Mouse (Mus musculus) gastrocnemius, postnatal 25 days (tissue): ENCODE results near the gene Shld2. TPM values are rescaled to one million over a fixed set of nuclear protein-coding genes. Genes with fewer than 3 reads are reported as not detected.
"Not testable (repeated sequence)": the region's sequence is repeated elsewhere in the genome, so short reads cannot be mapped to it uniquely, and the experiment has no call there.

ENCODE experiments used
- DNase-seq: peaks from one replicate; pipeline ENCODE4 v3.0.0; 2022
- total RNA-seq, 2 experiments: library from RNA; stranded (reverse); gene quantifications; 1 replicate in 1 of 2; 2 replicates in 1 of 2; pipeline ENCODE4 v1.2.3; 2021

The Shld2 gene
- total RNA-seq, 2 experiments from 2014 or later, result 8.6 to 9.0 TPM

DNA sequence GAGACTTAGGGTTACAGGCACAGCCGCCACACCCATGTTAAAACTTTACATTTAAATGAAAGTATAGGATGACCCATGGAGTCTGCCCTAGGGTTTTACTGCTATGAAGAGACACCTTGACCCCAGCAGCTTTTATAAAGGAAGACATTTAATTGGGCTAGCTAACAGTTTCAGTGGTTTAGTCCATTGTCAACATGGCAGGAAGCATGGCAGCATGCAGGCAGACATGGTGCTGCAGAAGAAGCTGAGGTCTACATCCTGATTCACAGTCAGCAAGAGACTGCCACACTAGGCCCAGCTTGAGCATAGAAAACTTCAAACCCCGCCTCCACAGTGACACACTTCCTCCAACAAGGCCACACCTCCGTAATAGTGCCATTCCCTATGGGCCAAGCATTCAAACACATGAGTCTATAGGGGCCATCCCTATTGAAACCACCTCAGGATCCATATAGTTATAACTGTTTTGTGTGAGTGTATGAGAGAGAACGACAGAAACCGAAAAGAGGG is 13.3 kb upstream of the Shld2 start:
- DNase-seq, result no peak

DNA sequence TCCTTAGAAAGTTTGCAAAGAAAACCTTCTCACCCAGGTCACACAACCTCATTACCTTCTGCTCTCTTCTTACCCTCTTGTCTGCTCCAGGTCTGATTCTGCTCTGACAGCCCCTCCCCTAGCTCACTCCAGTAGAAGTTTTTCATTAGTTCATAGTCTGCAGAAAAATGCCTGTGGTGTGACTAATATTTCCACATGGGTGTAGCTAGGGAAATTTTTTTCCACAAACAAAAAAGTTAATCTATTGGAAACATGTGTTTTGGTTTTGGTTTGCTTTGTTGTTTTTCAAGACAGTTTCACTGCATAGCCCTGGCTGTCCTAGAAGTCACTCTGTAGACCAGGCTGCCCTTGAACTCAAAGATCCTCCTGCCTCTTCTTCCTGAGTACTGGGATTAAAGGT is 7.8 kb upstream of the Shld2 start:
- DNase-seq, result no peak

DNA sequence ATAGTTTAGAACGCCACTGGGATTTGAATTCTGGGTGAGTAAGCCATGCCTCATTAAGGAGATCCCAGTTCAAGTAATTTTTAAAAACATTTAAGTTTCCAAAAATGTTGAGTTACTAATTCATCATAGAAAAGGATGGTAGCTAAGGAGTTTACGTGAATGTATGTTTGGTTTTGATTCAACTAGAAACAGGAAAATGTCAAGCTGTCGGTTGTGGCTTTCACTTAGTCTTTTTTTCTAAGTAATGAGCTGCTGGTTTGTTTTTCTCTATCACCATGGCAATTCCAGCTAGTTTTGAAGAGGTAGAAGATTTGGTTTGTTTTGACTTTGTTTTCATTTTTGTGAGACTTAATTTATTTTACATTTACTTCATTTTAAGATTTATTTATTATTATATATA is 7.1 kb upstream of the Shld2 start:
- DNase-seq, result no peak

DNA sequence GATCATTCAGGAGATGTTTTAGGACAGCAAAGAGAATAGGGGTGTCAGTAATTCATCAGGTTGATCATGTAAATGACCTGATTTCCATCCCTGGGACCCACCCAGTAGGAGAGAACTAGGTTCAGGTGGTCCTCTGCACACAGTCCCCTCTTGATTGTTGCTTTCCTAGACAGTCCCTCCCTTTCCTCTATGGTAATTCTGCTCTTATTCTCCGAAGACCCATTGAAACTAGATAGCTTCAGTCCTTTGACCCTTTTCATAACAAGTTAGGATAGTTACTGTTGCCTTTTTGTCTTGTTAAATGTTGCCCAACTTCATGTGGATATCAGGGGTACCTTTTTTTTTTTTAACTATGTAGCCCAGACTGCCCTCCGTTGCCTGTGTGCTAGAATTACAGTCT is 6.1 kb upstream of the Shld2 start:
- no peak for DNase-seq

DNA sequence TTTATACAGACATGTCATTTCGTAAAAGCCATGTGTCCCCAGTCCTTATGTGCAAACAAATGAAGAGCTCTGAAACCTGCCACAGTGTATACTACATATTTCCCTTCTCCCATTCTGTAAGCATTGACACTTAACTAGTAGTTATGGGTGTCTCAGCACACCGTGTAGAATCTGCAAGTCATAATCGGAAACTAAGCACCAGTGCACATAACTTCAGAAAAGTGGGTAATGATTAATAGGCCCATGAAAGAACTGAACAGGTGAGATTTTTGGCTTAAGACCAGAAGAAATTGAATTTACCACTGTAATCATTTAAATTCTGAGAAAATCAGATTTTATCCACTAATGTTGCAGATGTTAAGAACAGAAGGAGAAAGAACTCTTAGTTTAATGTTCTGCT is 4.5 kb upstream of the Shld2 start:
- no peak for DNase-seq

DNA sequence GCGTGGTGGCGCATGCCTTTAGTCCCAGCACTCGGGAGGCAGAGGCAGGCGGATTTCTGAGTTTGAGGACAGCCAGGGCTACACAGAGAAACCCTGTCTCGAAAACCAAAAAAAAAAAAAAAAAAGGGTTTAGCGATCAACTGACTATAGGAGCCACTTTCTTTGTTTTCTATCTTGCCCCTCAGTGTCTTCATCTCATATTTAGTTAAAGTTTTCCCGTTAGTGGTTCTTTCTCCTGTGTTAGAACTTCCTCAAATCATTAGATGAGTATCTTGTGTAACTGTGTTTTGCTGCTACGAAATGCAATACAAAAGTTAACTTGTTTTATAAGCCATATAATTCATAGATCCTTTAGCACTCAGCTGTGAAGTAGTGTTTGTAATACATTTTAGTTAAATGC is 4.1 kb upstream of the Shld2 start:
- DNase-seq, result not testable (repeated sequence)

DNA sequence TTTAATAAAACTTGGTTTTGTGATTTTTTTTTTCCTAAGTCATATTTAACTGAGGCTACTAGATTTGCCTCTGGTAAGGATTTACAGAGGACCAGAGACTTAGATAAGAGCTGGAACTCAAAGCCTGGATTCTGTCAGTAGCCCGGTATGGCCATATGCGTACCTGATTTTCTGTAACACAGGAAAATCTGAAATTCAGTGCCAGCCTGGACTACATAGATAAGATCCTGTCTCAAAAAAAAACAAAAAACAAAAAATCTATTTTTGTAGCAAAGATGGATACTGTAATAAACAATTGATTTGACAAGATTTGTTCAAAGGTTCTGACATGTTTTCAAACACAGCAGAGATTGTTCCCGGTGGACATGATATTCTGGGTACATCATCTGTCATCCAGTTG is 3.3 kb upstream of the Shld2 start:
- no peak for DNase-seq

DNA sequence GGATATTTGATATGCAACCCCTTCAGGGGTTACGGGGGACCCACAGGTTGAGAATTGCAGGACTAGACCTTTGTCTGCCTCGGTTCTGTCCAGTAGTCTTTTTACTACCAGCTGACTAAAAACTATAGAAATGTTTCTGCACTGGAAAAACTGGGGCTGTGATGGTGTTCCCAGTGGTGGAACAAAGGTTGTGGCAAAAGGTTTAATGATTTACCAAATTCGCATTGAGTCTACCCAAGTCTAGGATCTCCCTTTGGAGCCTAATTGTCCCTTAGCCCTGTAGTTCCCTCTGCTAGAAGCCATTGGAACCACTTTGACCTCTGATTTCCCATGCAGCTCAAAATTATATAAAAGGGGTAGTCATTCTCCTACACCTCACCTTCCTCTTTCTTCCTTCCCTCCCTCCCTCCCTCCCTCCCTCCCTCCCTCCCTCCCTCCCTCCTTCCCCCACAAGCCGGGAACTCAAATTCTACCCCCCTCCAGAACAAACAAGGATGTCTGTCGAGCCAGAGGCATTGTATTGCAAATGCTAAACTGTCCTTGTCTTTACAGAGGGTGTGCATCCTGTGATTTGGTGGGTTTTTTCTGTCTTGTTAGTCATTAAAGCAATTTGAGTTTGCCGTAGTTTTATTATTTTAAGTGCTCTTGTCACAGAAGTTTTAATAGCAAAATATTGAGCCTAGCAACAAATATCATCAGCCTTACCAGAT is 2.2 kb upstream of the Shld2 start:
- no peak for DNase-seq

DNA sequence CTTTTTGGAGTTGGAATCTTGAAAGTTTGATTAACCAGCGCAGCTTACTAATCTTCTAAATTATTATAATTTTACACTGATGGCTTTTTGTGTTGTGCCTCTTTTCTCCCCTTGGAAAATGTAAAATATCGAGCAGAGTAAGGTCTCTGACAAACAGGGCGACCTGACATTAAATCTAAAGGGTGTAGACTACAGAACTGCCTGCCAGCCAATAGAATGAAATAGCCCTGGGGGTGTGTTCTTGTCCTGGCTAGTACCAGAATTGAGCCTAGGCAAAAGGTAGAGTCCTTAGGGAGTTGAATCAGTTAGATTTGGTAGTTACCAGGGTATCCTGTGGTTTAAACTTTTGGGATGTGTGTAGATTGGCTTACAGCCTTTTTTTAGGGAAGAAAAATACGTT is 1.4 kb upstream of the Shld2 start:
- DNase-seq, result no peak

DNA sequence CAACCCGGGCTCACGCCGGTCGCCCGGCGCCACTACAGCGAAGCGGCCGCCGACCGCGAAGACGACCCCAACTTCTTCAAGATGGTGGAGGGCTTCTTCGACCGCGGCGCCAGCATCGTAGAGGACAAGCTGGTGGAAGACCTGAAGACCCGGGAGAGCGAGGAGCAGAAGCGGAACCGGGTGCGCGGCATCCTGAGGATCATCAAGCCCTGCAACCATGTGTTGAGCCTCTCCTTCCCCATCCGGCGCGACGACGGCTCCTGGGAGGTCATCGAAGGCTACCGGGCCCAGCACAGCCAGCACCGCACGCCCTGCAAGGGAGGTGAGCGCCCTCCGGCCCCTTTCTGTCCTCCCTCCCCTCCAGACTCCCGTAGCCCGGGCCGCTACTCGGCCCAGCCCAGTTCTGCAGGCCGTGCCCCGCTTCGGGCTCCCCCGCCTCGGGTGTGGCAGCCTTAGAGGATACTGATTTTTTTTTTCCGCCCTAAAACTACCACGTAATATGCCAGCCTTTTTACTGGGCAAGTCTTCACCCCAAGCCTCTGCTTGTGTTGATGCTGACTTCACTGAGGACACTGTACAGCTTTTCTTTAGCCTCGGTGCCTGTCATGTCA is 833 bp upstream of the Shld2 start:
- peak; percentile 59 for DNase-seq

DNA sequence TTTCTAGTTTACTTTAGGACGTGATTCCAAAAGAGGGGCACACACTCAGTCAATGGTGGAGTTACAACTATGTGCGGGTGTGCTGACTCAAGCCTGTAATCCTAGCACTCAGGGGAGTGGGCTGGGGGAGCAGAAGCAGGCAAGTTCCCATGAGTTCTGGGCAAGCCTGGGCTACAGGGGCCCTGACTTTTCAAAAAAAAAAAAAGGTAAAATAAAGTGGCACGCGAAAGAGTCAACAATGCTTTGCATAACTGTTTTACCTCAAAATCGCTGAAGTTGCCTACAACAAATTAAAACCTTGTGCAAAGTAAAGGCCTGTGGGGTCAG is 423 bp downstream of the Shld2 start:
- DNase-seq, result no peak

DNA sequence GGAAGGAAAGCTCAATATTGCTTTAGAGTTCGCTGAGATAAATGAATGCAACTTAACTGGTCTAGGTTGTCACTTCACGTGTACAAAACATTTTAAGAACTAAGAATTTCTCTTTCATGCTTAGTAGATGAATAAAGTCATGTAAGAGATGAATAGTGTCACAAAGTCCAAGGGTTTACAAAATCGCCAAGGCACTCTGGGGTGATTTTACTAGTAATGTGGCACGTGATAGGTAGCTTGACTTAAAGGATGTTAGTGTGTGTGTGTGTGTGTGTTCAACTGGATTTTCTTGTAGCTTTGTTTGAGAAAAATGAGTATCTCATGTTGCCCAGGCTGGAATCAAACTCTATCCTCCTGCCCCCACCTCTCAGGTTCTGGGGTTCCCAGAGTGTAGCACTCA is 1.0 kb downstream of the Shld2 start:
- DNase-seq, result no peak

DNA sequence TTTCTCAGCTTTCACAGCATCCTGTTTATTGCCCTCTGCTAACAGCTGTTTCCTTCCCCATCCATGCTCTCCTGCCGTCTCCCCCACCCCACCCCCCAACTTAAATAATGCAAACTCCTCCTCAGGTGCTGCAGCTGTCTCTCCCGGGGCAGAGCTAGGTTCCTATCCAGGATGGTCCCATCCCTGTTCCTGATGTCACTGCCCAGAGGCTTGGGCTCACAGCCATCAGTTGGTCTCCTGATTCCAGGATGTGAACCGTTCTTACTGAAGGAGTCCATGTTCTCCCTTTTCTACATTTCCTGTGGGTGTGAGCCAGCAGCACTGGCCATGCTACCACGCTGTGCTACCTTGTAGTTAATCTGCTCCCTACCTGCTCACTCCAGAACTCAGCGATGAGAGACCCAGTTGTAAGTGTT is 7.0 kb downstream of the Shld2 start:
- DNase-seq, result no peak

DNA sequence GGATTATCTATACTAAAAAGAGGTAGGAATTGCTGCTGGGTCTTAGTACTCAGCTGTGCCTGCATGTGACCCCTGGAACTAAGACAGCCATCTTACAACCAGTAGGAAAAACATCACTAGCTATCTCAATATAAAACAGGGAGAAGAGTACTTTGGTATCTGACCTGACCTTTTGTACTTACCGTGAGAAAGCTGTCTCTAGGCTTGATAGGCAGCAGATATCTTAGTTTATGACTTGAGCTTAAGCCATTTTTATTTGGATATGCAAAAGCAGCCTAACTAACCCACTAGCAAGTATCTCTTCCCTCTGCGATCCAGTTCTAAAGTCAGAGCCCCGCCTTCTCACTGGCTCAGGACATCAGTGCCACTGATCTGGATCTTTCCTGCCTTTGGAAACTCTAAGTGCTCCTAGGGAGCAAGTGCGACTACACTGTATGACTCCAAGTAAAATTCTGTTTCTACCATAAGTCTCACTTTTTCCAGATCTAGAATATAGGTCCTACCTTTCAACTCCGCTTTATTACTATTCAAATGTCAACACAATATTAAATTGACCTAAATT is 7.5 kb downstream of the Shld2 start:
- no peak for DNase-seq

DNA sequence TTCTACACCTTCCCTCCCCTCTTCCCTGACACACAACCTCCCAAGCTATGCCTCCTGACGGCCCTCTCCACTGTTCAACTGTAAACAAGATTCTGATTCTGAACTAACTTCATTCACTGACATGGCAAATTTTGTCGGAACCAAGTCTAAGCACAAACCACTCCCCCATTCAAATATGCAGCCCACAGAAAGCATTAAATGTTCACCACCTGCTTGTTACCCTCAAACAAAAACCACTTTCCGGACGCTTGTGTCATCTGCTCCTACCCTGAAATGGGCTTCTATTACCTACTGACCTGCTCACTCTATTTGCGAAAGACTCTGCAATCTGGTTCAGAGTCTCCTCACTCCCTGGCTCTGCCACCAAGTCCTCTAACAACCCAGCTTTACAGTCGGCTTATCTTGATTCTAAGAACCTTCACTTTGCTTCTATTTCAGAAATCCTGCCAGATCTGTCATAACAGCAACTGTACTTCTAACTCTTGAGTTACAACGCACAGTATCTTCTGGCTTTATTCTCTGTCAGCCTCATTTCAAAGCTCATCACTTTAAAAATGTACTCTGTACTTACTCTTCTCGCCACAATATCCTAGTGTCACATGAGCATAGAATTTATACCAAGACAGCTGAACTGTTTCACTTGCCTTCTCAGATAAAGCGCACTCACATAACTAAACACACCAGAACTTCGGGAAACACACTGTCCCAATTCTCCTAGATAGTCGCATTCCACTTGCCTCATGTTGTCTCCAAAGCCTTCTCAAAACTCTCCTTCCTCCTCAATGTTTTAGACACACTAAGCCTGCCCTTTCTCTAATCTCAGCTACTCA is 11.2 kb downstream of the Shld2 start:
- no peak for DNase-seq

DNA sequence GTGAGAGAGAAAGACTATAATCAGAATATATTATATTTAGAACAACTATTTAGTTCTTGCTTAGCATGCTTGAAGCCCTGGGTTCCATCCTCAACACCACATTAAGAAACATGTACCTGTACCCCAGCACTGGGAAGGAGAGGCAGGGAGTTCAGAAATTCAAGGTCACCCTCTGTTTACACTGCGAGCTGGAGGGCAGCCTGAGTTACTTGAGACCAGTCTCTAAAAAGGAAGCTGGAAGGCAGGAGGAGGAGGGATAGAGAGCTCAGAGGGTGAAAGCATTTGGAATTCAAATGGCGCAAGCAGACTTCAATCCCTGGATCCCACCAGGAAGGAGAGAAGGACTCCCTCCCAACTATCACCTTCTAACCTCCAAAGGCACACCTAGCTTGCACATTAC is 12.7 kb downstream of the Shld2 start:
- peak; percentile 31 for DNase-seq

DNA sequence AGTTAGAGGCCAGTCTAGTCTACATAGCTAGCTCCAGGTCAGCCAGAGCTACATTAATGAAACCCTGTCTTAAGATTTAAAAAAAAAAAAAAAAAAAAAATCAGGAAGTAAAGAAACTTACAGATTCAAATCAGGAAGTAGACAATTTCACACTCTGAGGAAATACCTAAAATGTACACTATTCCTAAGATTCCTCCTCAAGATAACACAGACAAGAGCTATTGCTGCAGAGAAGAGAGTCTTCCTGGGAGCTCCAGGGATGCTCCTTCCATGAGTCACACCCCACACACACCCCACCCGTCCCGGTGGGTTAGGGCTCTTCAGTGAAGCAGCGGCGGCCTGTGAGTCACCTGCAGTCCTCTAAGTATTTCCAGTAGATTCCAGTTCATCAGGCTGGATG is 13.3 kb downstream of the Shld2 start:
- DNase-seq, result no peak

DNA sequence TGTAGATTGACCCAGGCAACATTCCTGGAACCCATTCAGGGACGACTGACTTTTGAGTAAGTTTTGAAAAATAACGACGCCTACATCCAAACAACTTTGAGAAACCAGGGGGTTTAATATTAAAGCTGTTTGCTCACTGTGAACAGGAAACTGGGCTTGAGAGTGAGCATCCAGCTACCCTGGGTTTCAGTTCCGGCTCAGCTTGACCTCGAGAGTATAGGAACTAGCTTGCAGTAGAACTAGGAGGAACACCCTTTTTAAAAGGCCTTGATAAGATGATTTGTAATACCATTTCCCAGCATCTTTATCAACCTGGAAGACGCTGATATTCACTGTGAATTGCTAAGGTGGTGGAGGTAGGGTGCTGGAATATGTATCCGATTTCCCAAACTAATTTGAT is 13.9 kb downstream of the Shld2 start:
- no peak for DNase-seq

DNA sequence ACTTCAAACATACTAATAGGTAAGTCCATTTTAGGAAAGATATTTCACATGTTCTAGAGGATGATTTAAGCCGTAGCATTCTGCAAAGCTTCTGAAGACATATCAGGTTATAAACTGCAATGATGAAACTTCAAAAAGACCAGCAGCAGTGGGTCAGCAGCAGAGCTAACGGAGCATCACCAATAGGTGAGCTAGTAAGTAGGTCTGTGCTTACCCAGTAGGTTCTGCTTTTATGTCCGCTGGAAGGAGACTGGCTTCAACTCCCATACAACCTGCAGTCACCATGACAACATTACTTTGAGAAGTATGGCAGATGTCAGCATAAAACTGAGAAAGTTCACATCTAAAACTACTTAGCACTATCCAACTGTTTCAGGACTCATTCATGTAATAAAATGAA is 16.7 kb downstream of the Shld2 start:
- no peak for DNase-seq

DNA sequence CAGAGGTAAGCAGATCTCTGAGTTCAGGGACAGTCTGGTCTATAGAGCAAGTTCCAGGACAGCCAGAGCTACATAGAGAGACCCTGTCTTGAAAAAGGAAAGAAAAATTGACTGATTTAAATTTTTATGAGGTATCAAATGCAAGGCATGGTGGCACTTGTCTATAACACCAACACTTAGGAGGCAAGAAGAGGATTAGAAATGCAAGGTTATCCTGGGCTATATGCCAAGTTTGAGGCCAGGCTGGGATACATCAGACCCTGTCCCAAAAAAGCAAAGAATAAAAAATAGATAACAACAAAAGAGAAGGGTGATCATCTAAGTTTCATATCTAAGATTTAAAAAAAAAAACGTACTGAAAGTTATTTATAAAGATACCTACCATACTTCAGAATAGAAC is 20.1 kb downstream of the Shld2 start:
- no peak for DNase-seq

DNA sequence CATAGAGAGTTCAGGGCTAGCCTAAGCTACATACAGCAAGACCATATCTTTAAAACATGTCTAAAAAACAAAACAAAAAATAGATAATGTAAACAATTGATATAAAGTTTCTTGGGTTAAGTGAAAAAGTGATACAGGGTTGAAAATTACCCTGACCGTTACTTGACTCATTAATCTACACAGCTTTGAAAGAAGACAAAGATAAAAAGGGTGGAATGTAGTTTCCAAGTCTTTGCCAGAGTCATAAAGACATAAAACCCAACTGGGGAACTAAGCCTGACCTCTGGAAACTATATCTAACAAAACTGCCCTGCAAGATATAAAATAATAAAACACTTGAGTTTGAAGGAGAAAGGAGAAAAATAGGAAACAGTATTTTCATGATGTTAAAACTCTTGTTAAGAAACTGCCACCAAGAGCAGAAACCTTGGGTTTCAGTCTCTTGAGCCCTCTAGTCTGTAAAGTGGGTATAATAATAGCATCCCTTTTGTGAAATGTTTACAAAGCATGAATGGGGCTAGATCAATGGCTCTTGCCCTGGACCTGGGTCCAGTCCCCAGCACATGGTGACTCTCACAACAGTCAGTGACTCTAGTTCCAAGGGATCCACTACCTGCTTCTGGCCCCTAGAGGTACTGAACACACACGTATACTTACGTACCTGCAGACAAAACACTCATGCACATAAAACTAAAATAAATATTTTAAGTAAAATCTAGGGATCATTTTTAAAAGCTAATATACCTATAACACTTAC is 20.9 kb downstream of the Shld2 start:
- DNase-seq, result no peak

DNA sequence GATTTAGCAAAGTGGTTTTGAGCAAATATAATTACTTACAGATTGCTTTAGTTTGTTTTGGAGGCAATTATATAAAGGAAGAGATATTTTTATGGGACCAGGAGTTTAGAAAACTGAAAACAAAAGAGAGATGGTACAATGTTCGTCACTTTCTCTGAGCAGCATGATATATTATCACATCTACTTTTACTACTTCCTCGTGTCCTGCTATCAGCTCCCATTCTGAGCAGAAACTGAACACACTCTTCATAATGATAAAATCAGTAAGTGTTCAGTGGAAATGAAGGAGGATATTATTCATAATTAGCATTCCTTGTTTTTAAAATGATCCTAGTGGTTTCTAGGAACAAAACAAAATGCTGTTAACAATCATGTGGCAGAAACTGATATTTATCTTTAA is 21.9 kb downstream of the Shld2 start:
- no peak for DNase-seq
